Mouse (Mus musculus) inflammation-experienced regulatory T-cells (primary cell): Measurements from ENCODE around the gene Phlda3. TPM values are rescaled to one million over a fixed set of nuclear protein-coding genes. Genes with fewer than 3 reads are reported as not detected.

Experiments used
- polyA plus RNA-seq, 2 experiments: library from polyadenylated mRNA; unstranded; fragments of 100-300 nt; shearing (Covaris generic); gene quantifications; one replicate each; pipeline ENCODE4 v1.2.1; 2017

Phlda3 gene
- polyA plus RNA-seq = 1 to 10 TPM; 4.6 to 6.7 TPM

DNA sequence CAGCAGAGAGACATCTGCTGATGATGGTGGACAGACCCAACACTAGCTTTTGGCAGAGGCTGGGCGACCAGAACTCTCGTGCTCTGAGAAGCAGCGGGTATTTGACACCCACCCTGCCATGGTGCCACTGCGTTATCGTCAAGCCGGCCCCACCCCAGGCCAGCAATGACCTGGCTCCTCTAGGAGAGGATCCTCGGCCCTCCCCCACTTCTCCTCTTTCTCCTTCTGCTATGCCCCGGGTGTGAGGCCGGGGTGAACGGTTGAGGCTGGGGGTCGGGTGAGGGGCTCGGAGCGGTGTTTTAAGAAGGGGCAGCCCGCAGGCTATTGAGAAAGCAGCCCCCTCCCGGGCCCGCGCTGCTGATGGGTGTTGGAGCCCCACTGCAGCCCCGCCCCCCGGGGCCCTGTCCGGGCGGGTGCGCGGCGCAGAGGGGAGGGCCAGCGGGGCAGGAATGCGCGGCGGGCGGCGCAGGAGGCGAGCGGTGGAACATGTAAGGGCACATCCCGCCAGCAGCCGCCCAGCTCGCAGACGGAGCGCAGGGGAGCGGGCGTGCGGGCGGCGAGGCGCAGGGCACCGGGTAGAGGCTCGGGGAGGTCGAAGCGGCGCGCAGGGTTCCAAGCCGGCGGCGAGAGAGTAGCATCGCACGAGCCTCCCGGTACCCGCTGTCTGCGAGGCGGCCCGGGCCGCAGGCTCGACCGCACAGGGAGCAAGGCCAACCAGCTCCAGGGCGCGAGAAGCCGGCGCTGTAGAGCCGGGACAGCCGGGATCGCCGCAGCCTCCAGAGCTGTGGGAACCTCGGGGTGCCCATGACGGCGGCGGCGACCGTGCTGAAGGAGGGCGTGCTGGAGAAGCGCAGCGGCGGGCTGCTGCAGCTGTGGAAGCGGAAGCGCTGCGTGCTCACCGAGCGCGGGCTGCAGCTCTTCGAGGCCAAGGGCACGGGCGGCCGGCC lies at the start of gene Phlda3:
Phlda3 (plus strand) TSS at position 475 of the 947 bp plus-strand sequence.

GRCm38 (mm10) chr1:135719983-135720382 lies 45.9 kb upstream of the Phlda3 start, which contains the start of gene Csrp1:
Csrp1 (plus strand) TSS chr1:135720061.

GRCm38 (mm10) chr1:135778780-135779535 lies 13.0 kb downstream of the Phlda3 start, which contains the start of gene Tnni1:
Tnni1 (plus strand) TSS chr1:135779434.

GRCm38 (mm10) chr1:135818481-135819086 lies 52.7 kb downstream of the Phlda3 start, which contains the start of gene Lad1:
Lad1 (plus strand) TSS chr1:135818598.

Other genes with a start within 250 kb of the Phlda3 start
- under 1 TPM; 0.43 to 0.71 TPM for gene Nav1, start 158.8 kb upstream of the Phlda3 start, polyA plus RNA-seq
- gene Csrp1, start 46.1 kb upstream of the Phlda3 start, polyA plus RNA-seq = 10 to 100 TPM; 84.6 to 88.4 TPM
- 1 to 10 TPM in 1 of 2 experiments, not detected in 1; 2.6 TPM for gene Tnni1, start 13.3 kb downstream of the Phlda3 start, polyA plus RNA-seq
- gene Lad1, start 52.5 kb downstream of the Phlda3 start, polyA plus RNA-seq = 1 to 10 TPM in 1 of 2 experiments, under 1 TPM in 1; 0.20 to 1.3 TPM
- gene Tnnt2, start 70.2 kb downstream of the Phlda3 start, polyA plus RNA-seq = 1 to 10 TPM in 1 of 2 experiments, not detected in 1; 1.8 TPM
- gene Pkp1, start 153.1 kb downstream of the Phlda3 start, polyA plus RNA-seq = under 1 TPM; 0.08 to 0.53 TPM
- gene Igfn1, start 240.2 kb downstream of the Phlda3 start, polyA plus RNA-seq = under 1 TPM; 0.04 to 0.80 TPM
- gene Tmem9, start 242.0 kb downstream of the Phlda3 start, polyA plus RNA-seq = 10 to 100 TPM; 20.6 to 34.9 TPM